In the genomic region with DNA sequence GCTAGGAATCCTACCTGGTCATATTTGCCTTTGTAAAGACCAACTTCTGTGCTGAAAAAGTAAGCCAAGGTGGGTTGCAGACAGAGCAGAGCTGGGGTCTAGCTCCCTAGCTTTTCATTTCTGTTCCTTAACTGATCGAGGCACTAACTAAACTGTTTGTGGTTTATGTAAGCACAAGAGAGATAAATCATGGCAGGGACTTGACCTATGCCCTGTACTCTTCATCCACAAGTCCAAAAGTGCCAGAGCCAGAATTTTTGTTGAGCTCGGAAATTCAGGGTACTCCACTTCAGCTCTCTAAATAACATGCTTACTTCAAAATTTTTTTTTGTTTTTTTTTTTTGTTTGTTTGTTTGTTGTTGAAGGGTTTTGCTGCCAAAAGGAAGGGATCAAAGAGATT, we compare ENCODE assay signal across 12 mouse cellular contexts. TPM values are rescaled to one million over a fixed set of nuclear protein-coding genes. Genes with fewer than 3 reads are reported as not detected.
DNase-seq lines count a peak whose midpoint lies in the region; ATAC-seq and TF ChIP-seq lines count a peak whose summit lies in the region.
"Had no signal": no experiment of that assay in that cellular context is flagged by ENCODE, and none has a peak within 500 bp of the region (broad histone marks: within the 10 kb centered on the region; RNA-seq: fewer than 3 reads in every experiment).

No protein-coding gene starts in this region.

- ATAC-seq in kidney, embryonic 15.5 days (replicated peaks; ENCODE audit: low FRiP score), result no peak

- H3K4me3 ChIP-seq in kidney, embryonic 15.5 days (replicated peaks), result no peak overlapping the region
- H3K4me3 ChIP-seq in small intestine, adult 2 months (ENCODE audit: low read depth, low read length), result no peak overlapping the region
- H3K4me3 ChIP-seq: erythroblast, embryonic 14.5 days had no signal

- TF ChIP-seq CTCF in small intestine, adult 2 months (IDR thresholded peaks at IDR 0.05; ENCODE audit: extremely low read depth, insufficient read length, insufficient replicate concordance, low read depth, low read length), result no peak

- no peak for TF ChIP-seq POLR2A in small intestine, adult 2 months (IDR thresholded peaks at IDR 0.05; ENCODE audit: low read depth, low read length)

- no peaks in the 10 kb centered on the region for H3K27me3 ChIP-seq in kidney, embryonic 15.5 days
- no peaks in the 10 kb centered on the region for H3K27me3 ChIP-seq in small intestine, adult 2 months (ENCODE audit: control insufficient read depth, insufficient read depth, low read length)

- no peaks in the 10 kb centered on the region; the same call in 1 of the 2 replicates for H3K36me3 ChIP-seq in kidney, embryonic 15.5 days
- peaks cover 1% of the 10 kb centered on the region; the same call in 1 of the 2 replicates for H3K36me3 ChIP-seq in small intestine, adult 2 months (ENCODE audit: control insufficient read depth, insufficient read depth, low read length)

- no peak overlapping the region for H3K9ac ChIP-seq in kidney, embryonic 15.5 days

- peak; percentile 38 for DNase-seq in adrenal gland, adult 2 months
- DNase-seq in adrenal gland, postnatal 4 days (ENCODE audit: low spot score in 2 of 2), result no peak
- peak; percentile 37 for DNase-seq in lung, postnatal 25 days (ENCODE audit: low spot score)
- no peak for DNase-seq in lung, postnatal 36 days
- DNase-seq in left cerebral cortex, adult 18-20 months (ENCODE audit: low spot score in 2 of 2), result no peak
- no peak for DNase-seq in retina, postnatal 1 day
- DNase-seq: cerebellum, adult 18-20 months; gastrocnemius, postnatal 25 days; heart, postnatal 4 days had no signal

- H3K4me1 ChIP-seq in kidney, embryonic 15.5 days, result peaks cover 49% of the 10 kb centered on the region
- peaks cover 27% of the 10 kb centered on the region for H3K4me1 ChIP-seq in small intestine, adult 2 months (ENCODE audit: control insufficient read depth, insufficient read depth, insufficient read length, low read length)

- no peaks in the 10 kb centered on the region for H3K9me3 ChIP-seq in kidney, embryonic 15.5 days (replicated peaks)

- 0 out of 2 replicates have a peak overlapping the region, but pooled peaks have one; percentile 14 for H3K4me2 ChIP-seq in kidney, embryonic 15.5 days

- WGBS in kidney, embryonic 15.5 days, result 26% methylated on average over 2 of the region's 2 CpGs
- 3% methylated on average over 2 of the region's 2 CpGs for WGBS in small intestine, adult 2 months

- peak overlapping the region; percentile 39; the same call in 1 of the 2 replicates for H3K27ac ChIP-seq in kidney, embryonic 15.5 days
- peak overlapping the region; percentile 77 for H3K27ac ChIP-seq in small intestine, adult 2 months (ENCODE audit: insufficient read depth, low read depth, low read length)

RNA-seq across cellular contexts. Expression of a gene that starts 5.5 kb away (rescaled TPM):
- total RNA-seq in adrenal gland, adult 2 months (2021), result 10 to 100 TPM; 74.4 to 85.2 TPM
- polyA plus RNA-seq in adrenal gland, adult 2 months (2012; rRNA removed), result 52.9 and 65.3 TPM in 2 replicates
- 10 to 100 TPM; 74.0 to 78.0 TPM for total RNA-seq in adrenal gland, postnatal 4 days (2021)
- polyA plus RNA-seq in kidney, embryonic 15.5 days (2015; fragmentation: Nextera tagmentation; extraction: Ambion mirVana), result 43.6 and 47.3 TPM in 2 replicates
- polyA plus RNA-seq in small intestine, adult 2 months (2012; rRNA removed), result 30.8 and 47.8 TPM in 2 replicates
- 10 to 100 TPM; 83.5 to 88.7 TPM for total RNA-seq in left cerebral cortex, adult 18-20 months (2021)

RNA-seq across cellular contexts. Expression of a gene that starts 6.6 kb away (rescaled TPM):
- 1 to 10 TPM; 1.2 to 1.3 TPM for total RNA-seq in adrenal gland, adult 2 months (2021)
- polyA plus RNA-seq in adrenal gland, adult 2 months (2012; rRNA removed), result 1.1 TPM in 2 replicates
- total RNA-seq in adrenal gland, postnatal 4 days (2021), result 1 to 10 TPM; 2.7 to 3.4 TPM
- polyA plus RNA-seq in kidney, embryonic 15.5 days (2015; fragmentation: Nextera tagmentation; extraction: Ambion mirVana), result 0.75 and 0.85 TPM in 2 replicates
- polyA plus RNA-seq in small intestine, adult 2 months (2012; rRNA removed), result 0.08 and 0.14 TPM in 2 replicates
- 1 to 10 TPM; 6.5 to 9.5 TPM for total RNA-seq in left cerebral cortex, adult 18-20 months (2021)

RNA-seq across cellular contexts. Expression of a gene that starts 29.2 kb away (rescaled TPM):
- 1 to 10 TPM in 1 of 2 experiments, not detected in 1; 1.7 TPM for total RNA-seq in adrenal gland, adult 2 months (2021)
- 0.31 and 0.40 TPM in 2 replicates for polyA plus RNA-seq in adrenal gland, adult 2 months (2012; rRNA removed)
- 1 to 10 TPM; 2.5 to 3.8 TPM for total RNA-seq in adrenal gland, postnatal 4 days (2021)
- 3.1 and 4.0 TPM in 2 replicates for polyA plus RNA-seq in kidney, embryonic 15.5 days (2015; fragmentation: Nextera tagmentation; extraction: Ambion mirVana)
- polyA plus RNA-seq in small intestine, adult 2 months (2012; rRNA removed), result 0.19 and 0.55 TPM in 2 replicates
- total RNA-seq in left cerebral cortex, adult 18-20 months (2021), result 1 to 10 TPM; 2.8 TPM
- polyA plus RNA-seq: erythroblast, embryonic 14.5 days had no signal

Comparison
In these comparisons a context has a peak if more than half of its experiments do, and no peak if none do; other contexts are left out.
1. DNase-seq: peak in adrenal gland, adult 2 months (single experiment) and lung, postnatal 25 days (single experiment); none in adrenal gland, postnatal 4 days (0 of 2), lung, postnatal 36 days (single experiment), left cerebral cortex, adult 18-20 months (0 of 2) and retina, postnatal 1 day (single experiment).